Mouse (Mus musculus): ENCODE results near the gene Rsph3b.
"Not testable (repeated sequence)": the region's sequence is repeated elsewhere in the genome, so short reads cannot be mapped to it uniquely, and the experiment has no call there.

The Rsph3b gene

GRCm38 (mm10) chr17:6948769-6949228 lies 317 bp upstream of the Rsph3b start:
- DNase-seq: not testable (repeated sequence)

- not testable (repeated sequence) for DNase-seq
Measured at GRCm38 (mm10) chr17:6947637-6947983, 872 bp downstream of the Rsph3b start.

GRCm38 (mm10) chr17:6942560-6942959 lies 5.9 kb downstream of the Rsph3b start:
- not testable (repeated sequence) for DNase-seq

- not testable (repeated sequence) for DNase-seq
Measured at GRCm38 (mm10) chr17:6931625-6932024, 16.9 kb downstream of the Rsph3b start.

- DNase-seq: not testable (repeated sequence)
Measured at GRCm38 (mm10) chr17:6920351-6920894, 28.1 kb downstream of the Rsph3b start.

GRCm38 (mm10) chr17:6919388-6919787 lies 29.1 kb downstream of the Rsph3b start:
- DNase-seq: not testable (repeated sequence)

GRCm38 (mm10) chr17:6915282-6915681 lies 33.2 kb downstream of the Rsph3b start:
- not testable (repeated sequence) for DNase-seq

GRCm38 (mm10) chr17:6914066-6914465 lies 34.4 kb downstream of the Rsph3b start:
- DNase-seq: not testable (repeated sequence)

GRCm38 (mm10) chr17:6900361-6900760 lies 48.1 kb downstream of the Rsph3b start:
- not testable (repeated sequence) for DNase-seq

GRCm38 (mm10) chr17:6897996-6898562 lies 50.4 kb downstream of the Rsph3b start:
- not testable (repeated sequence) for DNase-seq

- DNase-seq: no peak
Measured at GRCm38 (mm10) chr17:6896756-6897155, 51.7 kb downstream of the Rsph3b start.

GRCm38 (mm10) chr17:6893332-6893731 lies 55.1 kb downstream of the Rsph3b start:
- no peak for DNase-seq

GRCm38 (mm10) chr17:6891966-6892934 lies 56.2 kb downstream of the Rsph3b start:
- no peak for DNase-seq

GRCm38 (mm10) chr17:6886445-6886844 lies 62.0 kb downstream of the Rsph3b start:
- DNase-seq: no peak

GRCm38 (mm10) chr17:6884531-6884930 lies 64.0 kb downstream of the Rsph3b start:
- DNase-seq: no peak

- no peak for DNase-seq
Measured at GRCm38 (mm10) chr17:6881306-6881705, 67.2 kb downstream of the Rsph3b start.

GRCm38 (mm10) chr17:6871421-6871820 lies 77.1 kb downstream of the Rsph3b start:
- DNase-seq: no peak

- DNase-seq: no peak
Measured at GRCm38 (mm10) chr17:6868810-6869209, 79.7 kb downstream of the Rsph3b start.

GRCm38 (mm10) chr17:6867740-6868139 lies 80.7 kb downstream of the Rsph3b start:
- DNase-seq: no peak

GRCm38 (mm10) chr17:6866576-6866975 lies 81.9 kb downstream of the Rsph3b start:
- DNase-seq: no peak

GRCm38 (mm10) chr17:6865580-6865979 lies 82.9 kb downstream of the Rsph3b start:
- DNase-seq: no peak

- DNase-seq: no peak
Measured at GRCm38 (mm10) chr17:6864869-6865268, 83.6 kb downstream of the Rsph3b start.

- DNase-seq: no peak
Measured at GRCm38 (mm10) chr17:6863521-6863920, 85.0 kb downstream of the Rsph3b start.

Measured in cerebellum, adult 9-10 months (tissue).